Mouse (Mus musculus): ENCODE data around the gene Ly6c2. TPM values are rescaled to one million over a fixed set of nuclear protein-coding genes. Genes with fewer than 3 reads are reported as not detected.
"Not testable (repeated sequence)": the region's sequence is repeated elsewhere in the genome, so short reads cannot be mapped to it uniquely, and the experiment has no call there.

Gene Ly6c2
- polyA plus RNA-seq, 1 experiment from 2014 or later: 20.4 TPM

DNA sequence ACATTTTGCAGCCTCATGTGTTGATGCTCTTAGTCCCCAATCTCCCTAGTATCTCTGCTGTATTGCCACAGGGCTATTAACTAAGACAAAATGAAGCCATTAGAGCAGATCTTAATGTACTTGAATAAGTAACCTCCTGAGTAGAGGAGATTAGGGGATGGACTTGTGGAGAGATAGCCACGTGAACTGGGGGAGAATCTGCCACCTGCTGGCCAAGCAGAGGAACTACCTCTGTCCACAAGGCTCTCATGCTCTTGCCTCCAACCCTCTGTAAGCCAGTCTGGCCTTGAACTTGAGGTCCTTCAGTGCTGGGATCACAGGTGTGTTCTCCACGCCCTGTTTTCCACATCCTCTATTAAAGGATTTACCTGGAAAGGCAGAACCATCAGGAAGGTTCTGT, 23.7 kb downstream of the Ly6c2 start:
- H3K36me3 ChIP-seq (ENCODE audit: inconsistent target); H3K4me3 ChIP-seq (ENCODE audit: inconsistent target); H3K79me2 ChIP-seq (ENCODE audit: inconsistent target); H3K27ac ChIP-seq: not testable (repeated sequence)
- 11% methylated on average over 1 of the region's 2 CpGs for WGBS (ENCODE audit: missing documents)

DNA sequence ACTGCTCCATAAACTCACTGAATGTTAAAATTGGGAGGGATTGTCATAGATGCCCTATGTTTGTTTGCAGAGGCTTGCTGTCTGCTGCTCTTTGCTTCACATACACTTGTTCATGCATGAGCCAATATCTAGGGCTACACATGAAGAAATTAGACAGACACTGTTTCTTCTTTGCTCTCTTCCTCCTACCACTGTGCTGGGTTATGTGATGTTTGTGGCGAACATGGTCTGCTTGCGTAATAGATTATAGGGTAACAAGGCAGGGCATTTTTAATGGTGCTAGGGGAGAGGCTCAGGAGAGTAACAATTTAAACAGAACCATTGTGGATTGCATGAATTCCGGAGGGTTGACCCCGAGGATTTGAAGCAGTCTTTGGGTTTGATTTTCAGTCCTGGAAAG, 41.8 kb downstream of the Ly6c2 start:
- Histone ChIP-seq H3K4me3 (ENCODE audit: inconsistent target) (no peak overlapping the region), H3K27ac (no peak overlapping the region), H3K36me3 (ENCODE audit: inconsistent target) (no peaks in the 10 kb centered on the region), H3K79me2 (ENCODE audit: inconsistent target) (no peaks in the 10 kb centered on the region)
- 32% methylated on average over 4 of the region's 4 CpGs for WGBS (ENCODE audit: missing documents)

DNA sequence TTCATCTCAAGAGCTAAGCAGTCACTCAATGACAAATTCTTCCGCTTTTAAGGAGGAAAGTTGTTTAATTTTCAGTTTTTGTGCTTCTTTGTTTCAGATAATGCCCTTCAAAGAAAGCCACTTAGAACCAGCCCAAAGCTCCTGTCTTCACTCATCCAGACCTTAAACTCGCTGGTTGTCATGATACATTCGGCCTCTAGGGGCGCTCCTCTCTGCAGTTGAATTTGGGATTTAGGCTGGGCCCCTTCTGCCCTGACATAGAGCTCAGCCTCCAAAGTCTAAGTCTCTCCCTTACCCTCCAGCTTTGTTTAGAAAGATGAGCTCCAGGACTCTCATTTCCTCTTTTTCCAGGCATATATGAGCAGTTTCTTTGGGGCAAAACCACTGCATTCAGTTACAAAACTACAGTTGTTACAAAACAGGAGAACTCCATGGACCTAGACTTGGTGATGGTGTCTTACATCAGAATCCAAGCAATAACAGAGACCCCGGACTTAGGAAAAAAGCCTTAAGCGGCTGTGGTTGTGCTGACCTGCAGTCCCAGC, 49.7 kb downstream of the Ly6c2 start:
- not testable (repeated sequence) for H3K27ac ChIP-seq; H3K4me3 ChIP-seq (ENCODE audit: inconsistent target); H3K36me3 ChIP-seq (ENCODE audit: inconsistent target); H3K79me2 ChIP-seq (ENCODE audit: inconsistent target)
- 17% methylated on average over 4 of the region's 6 CpGs for WGBS (ENCODE audit: missing documents)

DNA sequence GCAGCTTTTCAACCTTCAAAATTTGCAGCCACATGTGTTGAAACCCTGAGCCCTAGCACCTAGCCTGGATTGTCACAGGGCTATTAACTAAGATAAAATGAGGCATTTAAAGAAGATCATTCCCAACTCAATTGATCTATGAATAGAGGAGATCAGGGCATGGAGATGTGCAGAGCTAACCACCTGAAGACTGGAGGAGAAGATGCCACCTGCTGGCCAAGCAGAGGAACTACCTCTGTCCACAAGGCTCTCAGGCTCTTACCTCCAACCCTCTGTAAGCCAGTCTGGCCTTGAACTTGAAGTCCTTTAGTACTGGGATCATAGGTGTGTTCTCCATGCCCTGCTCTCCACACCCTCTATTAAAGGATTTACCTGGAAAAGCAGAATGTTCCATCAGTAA, 51.3 kb downstream of the Ly6c2 start:
- no peak overlapping the region for H3K27ac ChIP-seq
- H3K4me3 ChIP-seq (ENCODE audit: inconsistent target): no peak overlapping the region
- H3K79me2 ChIP-seq (ENCODE audit: inconsistent target): no peaks in the 10 kb centered on the region
- H3K36me3 ChIP-seq (ENCODE audit: inconsistent target): no peaks in the 10 kb centered on the region

Other genes with a start within 250 kb of the Ly6c2 start
- gene 2010109I03Rik, start 214.9 kb downstream of the Ly6c2 start, polyA plus RNA-seq (2018): not detected in 3 replicates
- 0.20 TPM in 1 of 3 replicates, not detected in the others for gene Ly6i, start 128.5 kb downstream of the Ly6c2 start, polyA plus RNA-seq (2018)
- 11.4 to 130 TPM (median 26.0 TPM) in 3 replicates for gene Ly6a, start 113.9 kb downstream of the Ly6c2 start, polyA plus RNA-seq (2018)
- not detected in 3 replicates for gene Ly6c1, start 63.1 kb downstream of the Ly6c2 start, polyA plus RNA-seq (2018)
- not detected in 3 replicates for gene Ly6g, start 43.3 kb upstream of the Ly6c2 start, polyA plus RNA-seq (2018)
- gene BC025446, start 104.4 kb upstream of the Ly6c2 start, polyA plus RNA-seq (2018): not detected in 3 replicates
- not detected in 3 replicates for gene Ly6f, start 156.5 kb upstream of the Ly6c2 start, polyA plus RNA-seq (2018)